Mouse (Mus musculus) midbrain, embryonic 13.5 days (tissue): ENCODE results near the gene Mia2. TPM values are rescaled to one million over a fixed set of nuclear protein-coding genes. Genes with fewer than 3 reads are reported as not detected.

Experiments used
- ATAC-seq: fragments of 200-750 bp; cut with Nextera tagmentation; 2 replicates; pipeline ENCODE4 v1.8.0; 2017; ENCODE audit warnings: mild to moderate bottlenecking, moderate TSS enrichment, moderate library complexity
- H3K27ac ChIP-seq: fragments of 300-500 bp; sonication (generic); 2 replicates; pipeline ENCODE4 v1.5.1; 2015; ENCODE audit warnings: inconsistent platforms, mild to moderate bottlenecking, moderate library complexity
- H3K27me3 ChIP-seq: fragments of 300-500 bp; sonication (generic); 2 replicates; pipeline ENCODE4 v1.6.1; 2015; ENCODE audit warnings: mild to moderate bottlenecking, inconsistent platforms
- H3K36me3 ChIP-seq: fragments of 300-500 bp; sonication (generic); 2 replicates; pipeline ENCODE4 v1.6.1; 2015; ENCODE audit warnings: mild to moderate bottlenecking, inconsistent platforms
- H3K4me1 ChIP-seq: fragments of 300-500 bp; sonication (generic); replicated peaks from 2 replicates; pipeline ENCODE4 v1.6.1; 2015; ENCODE audit warnings: inconsistent platforms
- H3K4me2 ChIP-seq: fragments of 300-500 bp; sonication (generic); replicated peaks from 2 replicates; pipeline ENCODE4 v1.6.1; 2015; ENCODE audit warnings: moderate library complexity, mild to moderate bottlenecking, inconsistent platforms
- H3K4me3 ChIP-seq: fragments of 300-500 bp; sonication (generic); replicated peaks from 2 replicates; pipeline ENCODE4 v1.5.1; 2015; ENCODE audit warnings: mild to moderate bottlenecking, inconsistent platforms
- H3K9ac ChIP-seq: fragments of 300-500 bp; sonication (generic); replicated peaks from 2 replicates; pipeline ENCODE4 v1.6.1; 2015; ENCODE audit warnings: mild to moderate bottlenecking, inconsistent platforms
- H3K9me3 ChIP-seq: fragments of 300-500 bp; sonication (generic); 2 replicates; pipeline ENCODE4 v1.6.1; 2016; ENCODE audit warnings: mild to moderate bottlenecking, inconsistent platforms
- WGBS: fragments of 180-500 bp; shearing (Covaris S2); methylation state at CpG from one replicate; pipeline ENCODE4 v1.1.7; 2015; 5-methylcytosine and 5-hydroxymethylcytosine counted together
- polyA plus RNA-seq: library from polyadenylated mRNA; unstranded; fragments of >200 nt; fragmentation: Nextera tagmentation; extraction: Ambion mirVana; gene quantifications from 2 replicates; pipeline ENCODE4 v1.2.1, GENCODE M21; 2015

The Mia2 gene
- polyA plus RNA-seq, 1 experiment from 2014 or later, result 40.0 TPM

DNA sequence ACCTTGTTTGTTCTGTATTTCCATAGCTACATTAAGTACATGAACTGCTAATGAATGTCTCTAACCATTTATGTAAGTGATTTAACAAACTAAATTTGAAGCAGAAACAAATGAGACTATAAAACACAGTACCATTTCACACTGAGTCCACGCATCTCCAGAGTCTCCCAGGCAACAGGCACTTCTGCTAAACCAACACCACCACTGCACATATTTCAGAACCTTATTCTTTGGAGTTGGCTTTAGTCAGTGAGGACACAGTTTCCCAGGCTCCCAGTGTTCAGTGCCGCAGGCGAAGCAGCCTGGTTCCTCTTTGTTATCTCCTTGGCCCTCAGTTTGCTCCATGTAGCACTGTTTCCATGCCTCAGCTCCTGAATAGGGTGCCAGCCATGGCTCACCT lies 82.2 kb downstream of the Mia2 start:
- Histone ChIP-seq H3K27me3 (no peaks in the 10 kb centered on the region), H3K36me3 (peaks cover 70% of the 10 kb centered on the region), H3K4me1 (no peaks in the 10 kb centered on the region), H3K4me3 (no peak overlapping the region), H3K9ac (no peak overlapping the region), H3K9me3 (no peaks in the 10 kb centered on the region), H3K27ac (no peak overlapping the region), H3K4me2 (no peak overlapping the region)
- 94% methylated on average over 3 of the region's 3 CpGs for WGBS
- 0 out of 2 replicates have a peak, but pooled peaks have one; percentile 24 for ATAC-seq

DNA sequence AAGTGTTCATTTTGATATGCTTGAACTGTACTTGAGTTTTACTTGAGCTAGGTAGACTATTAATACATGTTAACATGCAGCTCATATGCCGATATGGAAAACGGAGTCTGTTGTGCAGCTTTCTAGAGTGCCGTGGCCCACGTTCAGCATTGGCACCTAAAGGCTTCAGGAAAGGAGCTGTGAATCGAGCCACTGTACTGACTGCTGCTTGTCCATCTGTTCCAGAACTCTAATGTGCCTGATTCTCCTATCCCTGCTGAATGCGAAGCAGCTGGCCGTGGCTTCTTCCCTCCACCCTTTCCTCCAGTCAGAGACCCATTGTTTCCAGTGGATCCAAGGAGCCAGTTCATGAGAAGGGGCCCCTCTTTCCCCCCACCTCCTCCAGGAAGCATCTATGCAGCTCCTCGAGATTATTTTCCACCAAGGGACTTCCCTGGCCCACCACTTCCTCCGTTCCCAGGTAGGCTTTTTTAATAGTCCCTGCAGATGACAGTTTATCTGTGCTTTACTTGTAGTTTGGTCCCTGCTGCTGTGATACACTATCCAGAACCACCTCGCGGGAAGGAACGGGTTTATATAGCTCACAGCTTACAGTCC lies 92.6 kb downstream of the Mia2 start:
- no peak for ATAC-seq
- Histone ChIP-seq H3K9me3 (no peaks in the 10 kb centered on the region), H3K4me2 (no peak overlapping the region), H3K4me1 (no peaks in the 10 kb centered on the region), H3K9ac (no peak overlapping the region), H3K27ac (no peak overlapping the region), H3K36me3 (peaks cover 59% of the 10 kb centered on the region), H3K27me3 (no peaks in the 10 kb centered on the region), H3K4me3 (no peak overlapping the region)
- WGBS, result 92% methylated on average over 12 of the region's 12 CpGs

DNA sequence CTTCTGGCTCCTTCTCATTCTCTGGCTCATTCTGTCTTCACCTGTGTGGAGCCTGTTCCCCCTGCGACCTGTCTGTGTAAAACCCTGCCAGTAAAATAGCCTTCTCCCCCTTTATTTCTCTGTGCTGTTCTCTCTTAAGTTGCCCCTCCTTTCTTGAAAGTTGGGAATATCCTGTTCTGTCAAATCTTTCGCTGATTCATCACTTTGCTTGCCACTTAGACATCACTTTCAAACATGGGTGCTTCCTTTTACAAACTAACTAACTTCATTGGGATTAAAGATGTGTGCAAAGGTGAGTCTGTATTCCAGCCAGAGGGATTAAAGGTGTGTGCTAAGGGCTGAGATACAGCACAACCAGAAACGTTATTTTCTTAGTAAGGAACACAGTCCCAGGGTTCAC lies 98.0 kb downstream of the Mia2 start:
- Histone ChIP-seq H3K9ac (no peak overlapping the region), H3K36me3 (peaks cover 37% of the 10 kb centered on the region), H3K4me1 (no peaks in the 10 kb centered on the region), H3K9me3 (no peaks in the 10 kb centered on the region), H3K27ac (no peak overlapping the region), H3K27me3 (no peaks in the 10 kb centered on the region), H3K4me3 (no peak overlapping the region), H3K4me2 (no peak overlapping the region)
- no peak for ATAC-seq
- WGBS, result 86% methylated on average over 3 of the region's 3 CpGs

DNA sequence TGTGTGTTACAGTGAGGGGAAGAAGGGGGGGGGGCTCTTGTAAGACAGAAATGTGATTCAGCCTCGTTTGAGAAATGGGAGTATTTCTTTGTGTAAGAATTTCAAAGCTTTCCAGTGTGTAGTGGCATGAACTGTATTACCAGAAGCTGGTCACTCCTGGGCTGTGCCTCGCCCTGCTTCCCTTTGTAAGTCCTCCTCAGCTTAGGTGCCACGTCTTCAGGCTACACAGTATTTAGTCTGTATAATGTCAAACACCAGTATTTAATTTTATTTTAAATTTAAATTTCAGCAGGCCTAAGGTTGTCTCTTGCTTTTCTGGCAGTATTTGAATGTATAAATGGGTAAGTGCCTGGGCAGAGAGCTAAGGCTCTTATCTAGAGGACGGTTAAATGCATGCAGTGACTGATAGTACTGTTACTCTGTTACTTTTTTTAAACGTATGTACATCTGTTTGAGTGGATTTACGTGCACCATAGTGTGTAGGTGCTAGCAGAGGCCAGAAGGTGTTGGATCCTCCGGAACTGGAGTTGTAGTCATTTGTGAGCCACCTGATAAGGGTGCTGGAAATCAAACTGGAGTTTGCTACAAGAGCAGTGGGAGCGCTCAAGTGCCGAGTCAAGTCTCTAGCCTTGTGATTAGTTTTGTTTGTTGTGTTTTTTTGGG lies 98.9 kb downstream of the Mia2 start:
- Histone ChIP-seq H3K4me1 (no peaks in the 10 kb centered on the region), H3K27me3 (no peaks in the 10 kb centered on the region), H3K4me2 (no peak overlapping the region), H3K4me3 (no peak overlapping the region), H3K36me3 (peaks cover 41% of the 10 kb centered on the region), H3K9me3 (no peaks in the 10 kb centered on the region), H3K9ac (no peak overlapping the region), H3K27ac (no peak overlapping the region)
- no peak for ATAC-seq
- WGBS, result 88% methylated on average over 9 of the region's 9 CpGs

DNA sequence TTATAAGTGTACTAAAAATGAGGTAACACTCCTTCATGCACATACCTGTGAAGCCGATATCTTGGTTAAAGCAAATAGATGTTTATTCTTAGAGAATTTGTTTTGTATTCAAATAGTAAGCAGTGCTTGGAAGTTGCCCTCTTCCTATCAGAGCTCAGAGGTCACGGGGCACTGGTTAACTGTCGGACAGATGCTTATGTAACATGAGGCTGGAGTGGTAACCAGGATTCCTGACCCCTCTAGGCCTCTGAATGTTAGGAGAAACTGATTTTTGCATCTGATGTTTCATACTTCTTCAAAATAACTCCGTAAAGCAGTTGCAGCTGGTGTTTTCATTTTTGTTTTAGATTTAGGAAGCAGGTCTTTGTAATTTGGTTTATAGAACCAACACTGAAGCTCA lies 99.5 kb downstream of the Mia2 start:
- H3K4me3 ChIP-seq, result no peak overlapping the region
- peaks cover 44% of the 10 kb centered on the region for H3K36me3 ChIP-seq
- H3K9me3 ChIP-seq, result no peaks in the 10 kb centered on the region
- no peak overlapping the region for H3K27ac ChIP-seq
- H3K4me1 ChIP-seq, result no peaks in the 10 kb centered on the region
- WGBS, result 93% methylated on average over 4 of the region's 4 CpGs
- no peak overlapping the region for H3K4me2 ChIP-seq
- H3K27me3 ChIP-seq, result no peaks in the 10 kb centered on the region
- H3K9ac ChIP-seq, result no peak overlapping the region
- ATAC-seq, result no peak

DNA sequence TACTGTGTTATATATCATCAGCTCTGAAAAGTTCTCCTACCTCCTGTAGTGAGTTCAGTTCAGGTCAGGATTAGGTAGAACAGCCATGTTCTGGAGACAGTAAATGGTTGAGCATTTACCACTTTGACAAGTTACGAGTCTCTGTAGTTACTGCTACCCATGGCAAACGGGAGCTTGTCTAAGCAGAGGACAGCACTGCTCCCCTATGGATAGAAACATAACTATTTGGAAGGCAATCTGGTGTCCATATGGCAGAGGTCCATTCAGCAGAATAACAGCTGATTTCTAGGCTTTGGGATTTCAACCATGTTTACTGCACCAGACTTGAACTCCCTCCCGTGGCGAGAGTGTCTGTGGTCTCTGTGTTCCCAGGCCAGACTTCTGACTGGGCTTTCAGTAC lies 100.3 kb downstream of the Mia2 start:
- ATAC-seq, result no peak
- 93% methylated on average over 4 of the region's 4 CpGs for WGBS

DNA sequence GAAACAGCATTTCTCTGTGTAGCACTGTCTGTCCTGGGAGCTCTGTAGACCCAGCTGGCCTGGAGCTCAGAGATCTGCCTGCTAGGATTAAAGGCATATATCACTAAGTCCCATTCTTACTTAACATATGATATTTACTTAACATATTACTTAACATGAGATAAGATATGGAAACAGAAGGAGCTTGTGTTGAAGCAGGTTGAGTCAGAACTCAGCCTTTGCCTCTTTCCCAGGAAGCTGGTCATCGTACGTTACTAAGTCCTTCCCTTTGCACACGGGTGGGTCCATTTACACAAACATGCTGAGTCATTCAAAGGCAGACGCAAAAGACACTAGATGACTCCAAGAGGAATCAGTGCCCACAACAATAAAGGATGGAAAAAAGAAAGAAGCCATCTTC lies 103.2 kb downstream of the Mia2 start:
- Histone ChIP-seq H3K36me3 (peaks cover 49% of the 10 kb centered on the region), H3K4me2 (no peak overlapping the region), H3K9me3 (no peaks in the 10 kb centered on the region), H3K4me1 (no peaks in the 10 kb centered on the region), H3K27me3 (no peaks in the 10 kb centered on the region), H3K27ac (no peak overlapping the region), H3K9ac (no peak overlapping the region), H3K4me3 (no peak overlapping the region)
- WGBS, result 82% methylated on average over 4 of the region's 4 CpGs
- ATAC-seq, result no peak

More for the DNA sequence above, 100.3 kb downstream of the Mia2 start:
- H3K27me3 ChIP-seq, result no peaks in the 10 kb centered on the region
- H3K9ac ChIP-seq, result no peak overlapping the region
- H3K4me3 ChIP-seq, result no peak overlapping the region
- H3K4me2 ChIP-seq, result no peak overlapping the region
- H3K27ac ChIP-seq, result no peak overlapping the region
- no peaks in the 10 kb centered on the region for H3K9me3 ChIP-seq
- H3K4me1 ChIP-seq, result no peaks in the 10 kb centered on the region
- peaks cover 41% of the 10 kb centered on the region for H3K36me3 ChIP-seq

DNA sequence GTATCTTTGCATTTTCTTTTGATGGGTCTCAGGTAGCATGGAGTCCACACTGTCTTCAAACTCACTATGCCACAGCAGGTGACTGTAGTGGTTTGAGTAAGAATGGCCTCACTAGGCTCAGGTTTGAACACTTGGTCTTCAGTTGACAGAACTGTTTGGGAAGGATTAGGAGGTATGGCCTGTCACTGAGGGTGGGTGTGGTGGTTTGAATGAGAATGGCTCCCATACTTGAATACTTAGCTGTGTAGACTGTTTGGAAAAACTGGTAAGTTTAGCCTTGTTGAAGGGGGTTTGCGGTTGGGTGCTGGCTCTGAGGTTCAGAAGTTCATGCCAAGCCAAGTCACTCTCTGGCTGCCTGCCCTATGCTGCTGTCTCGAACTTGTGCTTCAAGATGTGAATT lies 103.8 kb downstream of the Mia2 start:
- no peak overlapping the region for H3K4me3 ChIP-seq
- 99% methylated on average over 2 of the region's 2 CpGs for WGBS
- H3K27me3 ChIP-seq, result no peaks in the 10 kb centered on the region
- H3K27ac ChIP-seq, result no peak overlapping the region
- no peak for ATAC-seq
- H3K9me3 ChIP-seq, result no peaks in the 10 kb centered on the region
- H3K4me2 ChIP-seq, result no peak overlapping the region
- no peak overlapping the region for H3K9ac ChIP-seq
- H3K36me3 ChIP-seq, result peaks cover 55% of the 10 kb centered on the region
- H3K4me1 ChIP-seq, result no peaks in the 10 kb centered on the region

DNA sequence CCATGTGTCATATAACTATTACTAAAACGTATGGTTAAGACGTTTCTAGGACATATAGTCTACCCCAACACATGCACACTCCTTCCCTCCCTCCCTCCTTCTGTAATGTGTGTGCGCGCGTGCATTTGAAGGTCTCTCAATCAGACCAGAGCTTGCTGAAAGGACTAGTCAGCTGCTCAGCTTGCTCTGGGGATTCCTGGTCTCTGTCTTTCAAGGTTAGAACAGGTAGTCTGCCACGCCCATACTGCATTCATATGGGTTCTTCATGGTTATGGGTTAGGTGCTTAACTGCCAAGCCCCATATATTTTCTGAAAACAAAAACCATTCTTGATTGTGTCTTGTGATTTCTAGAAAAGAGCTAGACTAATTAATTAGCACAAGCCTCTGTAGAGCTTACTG lies 110.0 kb downstream of the Mia2 start:
- peaks cover 34% of the 10 kb centered on the region for H3K36me3 ChIP-seq
- H3K9me3 ChIP-seq, result no peaks in the 10 kb centered on the region
- H3K27me3 ChIP-seq, result no peaks in the 10 kb centered on the region
- no peaks in the 10 kb centered on the region for H3K4me1 ChIP-seq
- no peak overlapping the region for H3K27ac ChIP-seq
- no peak overlapping the region for H3K4me3 ChIP-seq
- no peak overlapping the region for H3K4me2 ChIP-seq
- no peak for ATAC-seq
- 96% methylated on average over 6 of the region's 6 CpGs for WGBS
- no peak overlapping the region for H3K9ac ChIP-seq

DNA sequence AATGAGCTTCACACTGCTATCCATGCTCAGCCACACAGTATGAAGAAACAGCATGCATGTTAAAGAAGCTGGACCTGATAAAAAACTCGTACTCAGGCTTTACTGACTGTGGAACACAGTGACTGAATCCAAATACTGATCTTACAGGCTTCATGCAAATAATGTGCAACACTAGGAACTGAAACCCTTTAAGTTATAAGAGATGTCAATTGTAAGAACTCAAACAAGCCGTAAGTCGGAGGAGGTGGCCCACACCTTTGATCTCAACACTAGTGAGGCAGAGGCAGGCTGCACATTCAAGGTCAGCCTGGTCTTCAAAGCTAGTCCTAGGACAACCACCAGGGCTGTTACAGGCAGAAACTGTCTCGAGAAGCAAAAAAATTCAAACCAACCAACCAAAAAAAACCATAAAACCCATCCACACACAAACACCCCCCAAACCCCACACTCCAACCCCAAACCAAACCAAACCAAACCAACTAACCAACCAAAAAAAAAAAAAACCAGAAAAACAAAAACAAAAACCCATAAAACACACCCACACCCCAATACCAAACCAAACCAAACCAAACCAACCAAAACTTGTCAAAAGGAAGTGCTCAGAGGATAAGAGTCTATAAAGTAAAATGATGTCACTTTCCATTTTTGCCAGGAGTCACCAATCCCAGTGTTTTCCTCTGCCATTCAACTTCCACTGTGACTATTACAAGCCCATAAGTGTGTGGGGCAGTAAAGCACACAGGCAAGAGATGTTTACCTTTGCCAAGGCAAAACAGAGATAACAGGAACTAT lies 110.8 kb downstream of the Mia2 start:
- no peak overlapping the region for H3K4me3 ChIP-seq
- no peaks in the 10 kb centered on the region for H3K27me3 ChIP-seq
- H3K36me3 ChIP-seq, result peaks cover 35% of the 10 kb centered on the region
- no peak overlapping the region for H3K9ac ChIP-seq
- no peaks in the 10 kb centered on the region for H3K4me1 ChIP-seq
- no peaks in the 10 kb centered on the region for H3K9me3 ChIP-seq
- no peak for ATAC-seq
- H3K4me2 ChIP-seq, result no peak overlapping the region
- H3K27ac ChIP-seq, result no peak overlapping the region
- WGBS, result 96% methylated on average over 4 of the region's 4 CpGs

DNA sequence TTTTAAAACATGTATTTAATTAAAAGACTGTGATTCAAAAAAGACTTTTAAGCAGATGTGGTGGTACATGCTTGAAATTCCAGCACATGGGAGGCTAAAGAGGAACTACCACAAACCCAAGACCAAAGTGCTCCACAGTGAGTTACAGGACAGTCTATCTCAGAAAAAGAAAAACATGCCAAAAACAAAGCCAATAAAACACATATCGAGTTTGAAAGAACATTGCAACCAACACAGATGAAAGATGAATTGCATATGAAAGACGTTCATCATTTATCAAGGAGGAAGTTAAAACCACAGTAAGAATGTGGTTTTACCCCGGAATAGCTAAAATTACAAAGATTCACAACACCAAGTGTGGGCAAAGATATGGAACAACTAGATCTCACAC lies 111.4 kb downstream of the Mia2 start:
- H3K4me3 ChIP-seq, result no peak overlapping the region
- H3K9me3 ChIP-seq, result no peaks in the 10 kb centered on the region
- H3K4me1 ChIP-seq, result no peaks in the 10 kb centered on the region
- H3K9ac ChIP-seq, result no peak overlapping the region
- ATAC-seq, result no peak
- H3K4me2 ChIP-seq, result no peak overlapping the region
- H3K27me3 ChIP-seq, result no peaks in the 10 kb centered on the region
- H3K36me3 ChIP-seq, result peaks cover 40% of the 10 kb centered on the region
- WGBS, result 95% methylated on average over 3 of the region's 3 CpGs
- no peak overlapping the region for H3K27ac ChIP-seq

DNA sequence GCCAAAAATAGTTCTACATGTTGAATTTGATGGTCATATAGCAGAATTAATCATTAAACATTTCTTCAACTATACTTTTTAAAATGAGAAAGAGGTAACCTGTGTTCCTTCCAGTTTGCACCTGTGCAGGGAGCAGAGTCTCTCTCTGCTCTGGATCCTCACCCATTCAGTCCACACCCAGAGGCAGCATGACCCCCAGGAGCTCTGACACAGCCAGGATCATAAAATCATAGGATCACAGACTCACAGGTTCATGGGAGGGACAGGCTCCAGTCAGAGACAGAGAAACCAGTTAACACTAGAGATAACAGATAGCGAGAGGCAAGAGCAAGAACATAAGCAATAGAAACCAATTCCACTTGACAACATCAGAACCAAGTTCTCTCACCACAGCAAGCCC lies 112.2 kb downstream of the Mia2 start:
- WGBS, result 100% methylated on average over 1 of the region's 1 CpGs
- H3K27me3 ChIP-seq, result no peaks in the 10 kb centered on the region
- no peak overlapping the region for H3K27ac ChIP-seq
- H3K36me3 ChIP-seq, result peaks cover 43% of the 10 kb centered on the region
- no peak overlapping the region for H3K4me3 ChIP-seq
- no peak for ATAC-seq
- H3K9me3 ChIP-seq, result no peaks in the 10 kb centered on the region
- H3K9ac ChIP-seq, result no peak overlapping the region
- H3K4me2 ChIP-seq, result no peak overlapping the region
- no peaks in the 10 kb centered on the region for H3K4me1 ChIP-seq
